Mouse (Mus musculus): ENCODE data around the gene Pofut2.

- no peak for TF ChIP-seq GATA1 (IDR thresholded peaks at IDR 0.05; ENCODE audit: borderline replicate concordance, low read length)
- TF ChIP-seq FLI1 (IDR thresholded peaks at IDR 0.05; ENCODE audit: low read length) = no peak
These were observed 46.7 kb downstream of the Pofut2 start for GRCm38 (mm10) chr10:77305766-77306165.
